Mouse (Mus musculus): ENCODE measurements around the gene Retn. TPM values are rescaled to one million over a fixed set of nuclear protein-coding genes. Genes with fewer than 3 reads are reported as not detected.
A peak's percentile ranks its signal among the peaks of the same experiment; 100 is the strongest.

Gene Retn
- polyA plus RNA-seq, 1 experiment, result not detected

GRCm38 (mm10) chr8:3621199-3621970 lies 34.2 kb upstream of the Retn start, which contains the start of the genes Xab2 and Pet100:
Gene Xab2 (minus strand): TSS chr8:3621316.
Gene Pet100 (plus strand): TSS chr8:3621548.
- peak; percentile 68 for TF ChIP-seq POLR2A (IDR thresholded peaks at IDR 0.05; ENCODE audit: insufficient read length, low read depth)
- TF ChIP-seq POLR2AphosphoS2 (IDR thresholded peaks at IDR 0.05; ENCODE audit: insufficient read length, low read depth), result peak; percentile 51
- no peak for TF ChIP-seq TCF3 (IDR thresholded peaks at IDR 0.05; ENCODE audit: insufficient read length, low read depth)
- TF ChIP-seq CEBPB (IDR thresholded peaks at IDR 0.05; ENCODE audit: insufficient read depth, poor library complexity, severe bottlenecking), result no peak
- peak; percentile 4 for TF ChIP-seq E2F4 (IDR thresholded peaks at IDR 0.05; ENCODE audit: insufficient read depth)
- TF ChIP-seq USF1 (IDR thresholded peaks at IDR 0.05; ENCODE audit: low read depth), result no peak
- TF ChIP-seq TCF12 (IDR thresholded peaks at IDR 0.05; ENCODE audit: insufficient read depth, poor library complexity, severe bottlenecking), result no peak
- no peak for TF ChIP-seq MAX (IDR thresholded peaks at IDR 0.05; ENCODE audit: low read depth)
- TF ChIP-seq SRF (IDR thresholded peaks at IDR 0.05; ENCODE audit: control insufficient read depth, insufficient read length, low read depth), result peak; percentile 84
- TF ChIP-seq MYOG (IDR thresholded peaks at IDR 0.05; ENCODE audit: control insufficient read depth in 1 of 3, insufficient read depth in 1 of 3, insufficient read length in 2 of 3, low read depth in 2 of 3), result no peak
- H3K4me3 ChIP-seq, result peak within 1 kb of the TSS; percentile 91
- H3ac ChIP-seq (ENCODE audit: control insufficient read depth, insufficient read length), result peak within 1 kb of the TSS; percentile 11
- H3K27me3 ChIP-seq (ENCODE audit: control insufficient read depth, insufficient read depth, insufficient read length), result no peaks in the 10 kb centered on the region
- H3K36me3 ChIP-seq (ENCODE audit: control insufficient read depth, insufficient read depth), result no peaks in the 10 kb centered on the region
- peak within 1 kb of the TSS; percentile 93 for H3K4me2 ChIP-seq (ENCODE audit: low read depth)
- H3K79me2 ChIP-seq (ENCODE audit: control insufficient read depth, insufficient read depth), result peaks cover 27% of the 10 kb centered on the region

GRCm38 (mm10) chr8:3622119-3622518 lies 33.5 kb upstream of the Retn start:
- no peaks in the 10 kb centered on the region for H3K36me3 ChIP-seq (ENCODE audit: control insufficient read depth, insufficient read depth)
- H3K4me2 ChIP-seq (ENCODE audit: low read depth), result peak overlapping the region; percentile 89
- no peaks in the 10 kb centered on the region for H3K27me3 ChIP-seq (ENCODE audit: control insufficient read depth, insufficient read depth, insufficient read length)
- H3K4me3 ChIP-seq, result peak overlapping the region; percentile 91
- H3K79me2 ChIP-seq (ENCODE audit: control insufficient read depth, insufficient read depth), result peaks cover 27% of the 10 kb centered on the region
- H3ac ChIP-seq (ENCODE audit: control insufficient read depth, insufficient read length), result no peak overlapping the region
- TF ChIP-seq POLR2AphosphoS2 (IDR thresholded peaks at IDR 0.05; ENCODE audit: insufficient read length, low read depth) (no peak), MYOG (IDR thresholded peaks at IDR 0.05; ENCODE audit: control insufficient read depth in 1 of 3, insufficient read depth in 1 of 3, insufficient read length in 2 of 3, low read depth in 2 of 3) (no peak), E2F4 (IDR thresholded peaks at IDR 0.05; ENCODE audit: insufficient read depth) (no peak), REST (IDR thresholded peaks at IDR 0.05; ENCODE audit: insufficient read depth, insufficient read length) (no peak)

- Histone ChIP-seq H3K4me3 (no peak within 1 kb of the TSS), H3K36me3 (ENCODE audit: control insufficient read depth, insufficient read depth) (no peaks in the 10 kb centered on the region), H3K79me2 (ENCODE audit: control insufficient read depth, insufficient read depth) (peaks cover 11% of the 10 kb centered on the region), H3ac (ENCODE audit: control insufficient read depth, insufficient read length) (no peak within 1 kb of the TSS), H3K27me3 (ENCODE audit: control insufficient read depth, insufficient read depth, insufficient read length) (no peaks in the 10 kb centered on the region), H3K4me2 (ENCODE audit: low read depth) (no peak within 1 kb of the TSS)
- no peak for TF ChIP-seq REST (IDR thresholded peaks at IDR 0.05; ENCODE audit: insufficient read depth, insufficient read length)
- no peak for TF ChIP-seq USF1 (IDR thresholded peaks at IDR 0.05; ENCODE audit: low read depth)
- TF ChIP-seq SRF (IDR thresholded peaks at IDR 0.05; ENCODE audit: control insufficient read depth, insufficient read length, low read depth), result no peak
- no peak for TF ChIP-seq MAX (IDR thresholded peaks at IDR 0.05; ENCODE audit: low read depth)
- TF ChIP-seq POLR2AphosphoS2 (IDR thresholded peaks at IDR 0.05; ENCODE audit: insufficient read length, low read depth), result no peak
- no peak for TF ChIP-seq MYOD1 (IDR thresholded peaks at IDR 0.05; ENCODE audit: control insufficient read depth in 1 of 3, insufficient read length in 2 of 3, low read depth in 2 of 3)
- TF ChIP-seq TCF12 (IDR thresholded peaks at IDR 0.05; ENCODE audit: insufficient read depth, poor library complexity, severe bottlenecking), result no peak
Measured at GRCm38 (mm10) chr8:3625445-3625844, 30.1 kb upstream of the Retn start, which contains the start of gene Pcp2. Gene Pcp2 (minus strand): TSS chr8:3625545.

- no peak overlapping the region for H3K4me2 ChIP-seq (ENCODE audit: low read depth)
- no peak overlapping the region for H3ac ChIP-seq (ENCODE audit: control insufficient read depth, insufficient read length)
- H3K27me3 ChIP-seq (ENCODE audit: control insufficient read depth, insufficient read depth, insufficient read length), result no peaks in the 10 kb centered on the region
- H3K4me3 ChIP-seq, result no peak overlapping the region
- no peak for TF ChIP-seq MYOG (IDR thresholded peaks at IDR 0.05; ENCODE audit: control insufficient read depth in 1 of 3, insufficient read depth in 1 of 3, insufficient read length in 2 of 3, low read depth in 2 of 3)
- H3K79me2 ChIP-seq (ENCODE audit: control insufficient read depth, insufficient read depth), result no peaks in the 10 kb centered on the region
- H3K36me3 ChIP-seq (ENCODE audit: control insufficient read depth, insufficient read depth), result no peaks in the 10 kb centered on the region
Measured at GRCm38 (mm10) chr8:3626971-3627370, 28.6 kb upstream of the Retn start.

- Histone ChIP-seq H3K79me2 (ENCODE audit: control insufficient read depth, insufficient read depth) (no peaks in the 10 kb centered on the region), H3ac (ENCODE audit: control insufficient read depth, insufficient read length) (no peak overlapping the region), H3K4me2 (ENCODE audit: low read depth) (no peak overlapping the region), H3K4me3 (no peak overlapping the region), H3K36me3 (ENCODE audit: control insufficient read depth, insufficient read depth) (no peaks in the 10 kb centered on the region), H3K27me3 (ENCODE audit: control insufficient read depth, insufficient read depth, insufficient read length) (no peaks in the 10 kb centered on the region)
- TF ChIP-seq USF1 (IDR thresholded peaks at IDR 0.05; ENCODE audit: low read depth), result no peak
- TF ChIP-seq TCF3 (IDR thresholded peaks at IDR 0.05; ENCODE audit: insufficient read length, low read depth), result no peak
- TF ChIP-seq POLR2A (IDR thresholded peaks at IDR 0.05; ENCODE audit: insufficient read length, low read depth), result no peak
- no peak for TF ChIP-seq MYOD1 (IDR thresholded peaks at IDR 0.05; ENCODE audit: control insufficient read depth in 1 of 3, insufficient read length in 2 of 3, low read depth in 2 of 3)
- TF ChIP-seq MAX (IDR thresholded peaks at IDR 0.05; ENCODE audit: low read depth), result no peak
Measured at GRCm38 (mm10) chr8:3628014-3628413, 27.6 kb upstream of the Retn start.

Measured in myocyte (in vitro differentiated cells).